Comparison of ENCODE assay signal across 16 mouse cellular contexts in the genomic region with DNA sequence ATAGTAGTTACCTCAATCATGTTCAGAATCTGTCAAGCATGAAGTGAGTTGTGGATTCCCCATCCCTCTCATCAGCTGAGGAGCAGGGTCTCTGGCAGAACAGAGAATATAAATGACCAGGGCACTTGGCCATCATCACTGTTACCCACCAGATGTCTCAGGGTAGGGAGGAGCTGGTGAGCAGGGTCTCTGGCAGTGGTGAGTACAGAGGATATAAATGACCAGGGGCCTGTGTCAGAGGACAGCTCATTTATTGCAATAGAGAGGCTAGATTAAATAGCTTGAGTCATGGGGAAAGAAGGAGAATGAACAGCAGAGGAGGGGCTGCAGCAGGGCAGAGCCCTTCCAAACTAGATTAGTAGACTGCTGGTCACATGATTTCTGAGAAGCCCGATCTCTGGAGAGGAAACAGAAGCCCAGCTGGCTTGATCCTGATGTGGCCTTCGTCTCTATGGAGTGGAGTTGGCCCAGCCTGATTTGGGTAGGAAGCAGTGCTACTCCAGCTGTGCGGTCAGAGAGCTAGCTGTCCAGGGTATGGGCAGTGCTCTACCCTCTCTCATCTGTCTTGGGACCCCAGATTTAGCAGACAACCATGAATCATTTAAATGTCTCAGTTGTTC.
DNase-seq lines count a peak whose midpoint lies in the region; ATAC-seq and TF ChIP-seq lines count a peak whose summit lies in the region.
"Had no signal": no experiment of that assay in that cellular context is flagged by ENCODE, and none has a peak within 500 bp of the region (broad histone marks: within the 10 kb centered on the region; RNA-seq: fewer than 3 reads in every experiment).

No protein-coding gene starts in this region.

- no peak overlapping the region for H3K4me3 ChIP-seq in heart, adult 2 months
- H3K4me3 ChIP-seq: embryonic facial prominence, embryonic 15.5 days; hindbrain, embryonic 15.5 days; limb, embryonic 10.5 days; midbrain, embryonic 15.5 days had no signal

- WGBS in heart, adult 2 months = 40% methylated on average over 3 of the region's 3 CpGs

- peak; percentile 52 for ATAC-seq in common myeloid progenitor, adult 5-6 weeks (replicated peaks; ENCODE audit: low read depth, poor library complexity, severe bottlenecking)
- ATAC-seq: liver, postnatal 0 days; midbrain, embryonic 15.5 days had no signal

- TF ChIP-seq CTCF in heart, adult 2 months (IDR thresholded peaks at IDR 0.05) = no peak

- TF ChIP-seq POLR2A in heart, adult 2 months (IDR thresholded peaks at IDR 0.05; ENCODE audit: insufficient read depth, low read depth, low read length) = no peak

- TF ChIP-seq EP300 in heart, adult 2 months (IDR thresholded peaks at IDR 0.05; ENCODE audit: insufficient read depth, low read depth, low read length) = no peak

- no peak overlapping the region for H3K27ac ChIP-seq in heart, adult 2 months
- H3K27ac ChIP-seq: embryonic facial prominence, embryonic 15.5 days; hindbrain, embryonic 15.5 days; limb, embryonic 10.5 days; midbrain, embryonic 15.5 days had no signal

- DNase-seq in heart, adult 11 months = peak; percentile 86
- no peak for DNase-seq in heart, adult 2 months
- DNase-seq in kidney, postnatal 4 days = peak; percentile 2 to 8
- DNase-seq in kidney, postnatal 36 days = no peak
- DNase-seq in 3T3-L1 (ENCODE audit: low read depth, low spot score) = peak; percentile 58
- DNase-seq in thymus, postnatal 25 days = no peak
- DNase-seq in urinary bladder, postnatal 10 days (ENCODE audit: low spot score) = no peak
- DNase-seq: cerebellum, adult 18-20 months; liver, postnatal 0 days; right cerebral cortex, postnatal 4 days had no signal

- intact Hi-C loops in heart, adult 2 months (cut with DNase I) = no loop called here

- no peaks in the 10 kb centered on the region for H3K36me3 ChIP-seq in heart, adult 2 months (ENCODE audit: control insufficient read depth, insufficient read depth, low read length)
- H3K36me3 ChIP-seq: embryonic facial prominence, embryonic 15.5 days; hindbrain, embryonic 15.5 days; limb, embryonic 10.5 days; midbrain, embryonic 15.5 days had no signal

- H3K9ac ChIP-seq in heart, adult 2 months (ENCODE audit: low read depth, low read length) = no peak overlapping the region
- H3K9ac ChIP-seq: embryonic facial prominence, embryonic 15.5 days; hindbrain, embryonic 15.5 days; liver, postnatal 0 days; midbrain, embryonic 15.5 days had no signal

- no peaks in the 10 kb centered on the region for H3K27me3 ChIP-seq in heart, adult 2 months (ENCODE audit: control insufficient read depth, insufficient read depth, low read length)
- H3K27me3 ChIP-seq: CH12.LX; embryonic facial prominence, embryonic 15.5 days; hindbrain, embryonic 15.5 days; midbrain, embryonic 15.5 days had no signal

- H3K4me1 ChIP-seq in heart, adult 2 months (ENCODE audit: control insufficient read depth, insufficient read depth, low read length) = no peaks in the 10 kb centered on the region
- H3K4me1 ChIP-seq: embryonic facial prominence, embryonic 15.5 days; hindbrain, embryonic 15.5 days; midbrain, embryonic 15.5 days had no signal

- H3K79me2 ChIP-seq in heart, adult 2 months (replicated peaks; ENCODE audit: control insufficient read depth, insufficient read depth, low read length) = no peaks in the 10 kb centered on the region

Comparison
In these comparisons a context has a peak if more than half of its experiments do, and no peak if none do; other contexts are left out.
1. DNase-seq: peak in heart, adult 11 months (single experiment), kidney, postnatal 4 days (2 of 2) and 3T3-L1 (single experiment); none in heart, adult 2 months (0 of 2), kidney, postnatal 36 days (0 of 2), thymus, postnatal 25 days (single experiment) and urinary bladder, postnatal 10 days (single experiment).